Mouse (Mus musculus): Measurements from ENCODE around the gene Mfsd2b. TPM values are rescaled to one million over a fixed set of nuclear protein-coding genes. Genes with fewer than 3 reads are reported as not detected.

The Mfsd2b gene
- total RNA-seq, 2 experiments from 2014 or later, result 1.2 to 7.5 TPM

DNA sequence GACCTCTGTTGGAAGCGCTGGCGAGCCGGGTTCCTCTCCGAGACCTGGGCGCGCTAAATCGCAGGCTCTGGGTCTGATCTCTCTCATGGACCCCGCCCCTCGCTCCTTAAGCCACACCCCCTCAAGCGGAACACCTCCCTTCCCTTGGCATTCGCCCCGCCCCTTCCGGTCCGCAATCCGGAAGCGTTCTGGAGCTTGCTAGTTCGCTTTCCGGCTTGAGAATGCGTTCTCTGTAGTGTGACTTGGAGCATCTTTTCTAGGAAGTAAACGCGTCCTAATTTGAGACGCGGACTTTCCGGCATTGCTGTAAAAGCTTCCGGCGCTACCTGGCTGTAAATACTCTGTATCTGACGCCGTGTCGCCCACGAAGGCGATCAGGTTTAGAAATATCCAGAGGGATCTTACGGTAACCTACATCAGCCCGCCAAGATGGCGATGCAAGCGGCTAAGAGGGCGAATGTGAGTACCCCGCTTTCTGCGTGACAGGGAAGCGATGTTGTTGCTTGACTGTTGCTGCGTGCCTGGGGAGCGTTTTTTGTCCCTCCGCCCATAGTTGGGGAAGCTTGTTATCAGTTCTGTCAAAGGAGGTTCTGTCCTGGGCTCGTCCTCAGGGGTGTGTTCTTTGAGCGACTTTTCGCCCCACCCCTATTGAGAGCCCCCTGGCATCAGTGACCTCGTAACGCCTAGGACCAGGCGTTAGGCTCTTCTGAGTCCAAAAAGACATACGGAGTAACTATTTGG lies 56.6 kb downstream of the Mfsd2b start, which contains the start of gene Sf3b6:
Sf3b6 (plus strand) TSS at position 184 of the 741 bp plus-strand sequence.
- peak; percentile 96 for ATAC-seq (replicated peaks; ENCODE audit: poor library complexity, severe bottlenecking)

DNA sequence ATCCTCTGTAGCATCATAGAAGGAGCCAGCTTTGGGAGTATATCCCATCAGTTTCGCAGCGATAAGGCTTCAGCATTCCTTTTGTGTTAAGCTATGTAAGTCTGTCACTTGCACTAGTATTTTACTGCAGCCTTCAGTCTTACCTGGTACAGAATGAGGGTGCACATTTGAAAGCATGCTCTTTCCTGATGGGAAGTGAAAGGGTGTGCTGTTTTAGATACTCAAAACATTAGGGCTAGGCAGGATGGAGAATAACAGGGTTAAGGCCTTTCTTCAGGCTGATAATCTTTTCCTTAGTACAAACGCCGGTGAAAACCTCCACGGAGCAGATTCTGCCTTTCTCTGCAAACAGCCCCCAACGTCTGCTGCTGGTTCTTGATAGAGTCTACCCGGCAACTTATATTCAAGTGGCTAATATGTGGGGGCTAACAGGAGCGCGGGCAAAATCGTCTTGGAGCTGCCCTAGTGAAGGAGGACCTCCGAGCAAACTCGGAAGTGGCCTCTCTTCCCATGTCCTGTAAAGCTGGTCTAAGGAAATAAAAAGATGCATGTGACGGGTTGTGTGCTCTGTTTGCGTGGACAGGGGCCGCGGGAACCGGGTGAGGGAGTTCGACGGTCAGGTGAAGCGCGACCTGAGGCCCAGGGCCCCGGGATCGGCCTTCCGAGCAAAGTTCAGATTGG lies 57.3 kb downstream of the Mfsd2b start:
- ATAC-seq (replicated peaks; ENCODE audit: poor library complexity, severe bottlenecking), result no peak; the same call in 1 of the 2 replicates

DNA sequence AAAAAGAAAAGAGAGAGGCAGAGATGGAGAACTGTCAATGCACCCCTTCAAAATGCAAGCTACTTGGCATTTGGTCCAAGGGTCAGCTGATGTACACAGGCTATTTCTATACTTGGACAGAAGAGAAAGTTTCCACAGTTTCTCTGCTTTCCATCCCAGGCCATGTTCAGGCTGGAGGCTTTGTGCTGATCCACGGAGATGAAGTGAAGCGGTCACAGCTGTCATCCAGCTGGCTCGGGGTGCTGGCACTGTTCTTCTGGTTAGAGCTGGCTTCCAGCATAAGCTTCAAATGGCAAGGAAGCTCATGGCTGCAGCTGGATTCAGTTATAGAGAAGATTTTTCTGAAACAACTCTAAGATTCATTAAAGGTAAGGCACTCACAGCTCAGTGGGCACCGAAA lies 60.5 kb downstream of the Mfsd2b start:
- no peak for ATAC-seq (replicated peaks; ENCODE audit: poor library complexity, severe bottlenecking)

Other genes with a start within 250 kb of the Mfsd2b start
- gene Fam228a, start 135.9 kb downstream of the Mfsd2b start, total RNA-seq (2014; fragmentation: Nextera tagmentation), result 0.26 and 0.70 TPM in 2 replicates
- not detected in 2 replicates for gene Fam228a, start 135.9 kb downstream of the Mfsd2b start, total RNA-seq (2017)
- 0.70 TPM in 1 of 2 replicates, not detected in the other for gene Pfn4, start 105.3 kb downstream of the Mfsd2b start, total RNA-seq (2014; fragmentation: Nextera tagmentation)
- 0.78 and 1.3 TPM in 2 replicates for gene Pfn4, start 105.3 kb downstream of the Mfsd2b start, total RNA-seq (2017)
- 0.45 and 1.3 TPM in 2 replicates for gene Fam228b, start 105.1 kb downstream of the Mfsd2b start, total RNA-seq (2014; fragmentation: Nextera tagmentation)
- 0.90 and 0.93 TPM in 2 replicates for gene Fam228b, start 105.1 kb downstream of the Mfsd2b start, total RNA-seq (2017)
- gene Sf3b6, start 56.8 kb downstream of the Mfsd2b start, total RNA-seq (2014; fragmentation: Nextera tagmentation), result 202 and 249 TPM in 2 replicates
- 134 and 198 TPM in 2 replicates for gene Sf3b6, start 56.8 kb downstream of the Mfsd2b start, total RNA-seq (2017)
- gene Fkbp1b, start 32.8 kb downstream of the Mfsd2b start, total RNA-seq (2014; fragmentation: Nextera tagmentation), result 13.7 and 28.2 TPM in 2 replicates
- 18.2 and 35.0 TPM in 2 replicates for gene Fkbp1b, start 32.8 kb downstream of the Mfsd2b start, total RNA-seq (2017)
- gene Wdcp, start 31.1 kb downstream of the Mfsd2b start, total RNA-seq (2014; fragmentation: Nextera tagmentation), result 19.7 and 22.7 TPM in 2 replicates
- gene Wdcp, start 31.1 kb downstream of the Mfsd2b start, total RNA-seq (2017), result 4.6 and 9.0 TPM in 2 replicates
- gene Ubxn2a, start 33.3 kb upstream of the Mfsd2b start, total RNA-seq (2014; fragmentation: Nextera tagmentation), result 20.4 and 31.6 TPM in 2 replicates
- gene Ubxn2a, start 33.3 kb upstream of the Mfsd2b start, total RNA-seq (2017), result 25.5 and 40.2 TPM in 2 replicates
- 47.0 and 49.0 TPM in 2 replicates for gene Atad2b, start 43.0 kb upstream of the Mfsd2b start, total RNA-seq (2014; fragmentation: Nextera tagmentation)
- gene Atad2b, start 43.0 kb upstream of the Mfsd2b start, total RNA-seq (2017), result 35.5 and 43.8 TPM in 2 replicates